Mouse (Mus musculus) C2C12 (cell line): ENCODE data around the gene Wwox.

Experiments used
- CTCF ChIP-seq: IDR thresholded peaks from one replicate; pipeline ENCODE4 v1.5.1; 2011; ENCODE audit not compliant: control insufficient read depth, insufficient read depth, insufficient read length
- MAX ChIP-seq: IDR thresholded peaks from one replicate; pipeline ENCODE4 v1.6.1; 2011; ENCODE audit warnings: mild to moderate bottlenecking, control low read depth
- MYOG ChIP-seq: IDR thresholded peaks from one replicate; pipeline ENCODE4 v1.6.1; 2011; ENCODE audit not compliant: control insufficient read depth, insufficient read length; ENCODE audit errors: extremely low read depth

- no peak for TF ChIP-seq CTCF
- TF ChIP-seq MAX, result no peak
- TF ChIP-seq MYOG, result no peak
Observed at GRCm38 (mm10) chr8:114878449-114879276, 439.2 kb downstream of the Wwox start.
